In genomic region chr3:36263265-36263664, GRCm38 (mm10) we compare ENCODE assay signal across 27 mouse cellular contexts. TPM values are rescaled to one million over a fixed set of nuclear protein-coding genes. Genes with fewer than 3 reads are reported as not detected.
DNase-seq lines count a peak whose midpoint lies in the region; ATAC-seq and TF ChIP-seq lines count a peak whose summit lies in the region.
"Had no signal": no experiment of that assay in that cellular context is flagged by ENCODE, and none has a peak within 500 bp of the region (broad histone marks: within the 10 kb centered on the region; RNA-seq: fewer than 3 reads in every experiment).

No protein-coding gene starts in this region.

- WGBS in embryonic facial prominence, embryonic 14.5 days, result 55% methylated on average over 4 of the region's 4 CpGs
- 77% methylated on average over 4 of the region's 4 CpGs for WGBS in embryonic facial prominence, embryonic 10.5 days
- 39% methylated on average over 4 of the region's 4 CpGs for whole genome bisulfite sequencing in hindbrain, embryonic 16.5 days
- WGBS in hindbrain, embryonic 11.5 days, result 76% methylated on average over 4 of the region's 4 CpGs
- WGBS in hindbrain, postnatal 0 days, result 29% methylated on average over 4 of the region's 4 CpGs
- 69% methylated on average over 4 of the region's 4 CpGs for WGBS in kidney, adult 2 months

- DNase-seq in embryonic facial prominence, embryonic 14.5 days (ENCODE audit: low spot score), result peak; percentile 69
- DNase-seq in embryonic facial prominence, embryonic 10.5 days (ENCODE audit: low spot score), result no peak
- no peak for DNase-seq in hindbrain, embryonic 11.5 days (ENCODE audit: low spot score)
- DNase-seq in Patski (ENCODE audit: low read depth, low spot score), result peak; percentile 33
- DNase-seq in hindbrain, postnatal 0 days (ENCODE audit: low spot score), result peak; percentile 46
- DNase-seq in thymus, postnatal 36 days, result no peak
- DNase-seq in kidney, adult 2 months, result no peak
- DNase-seq: adrenal gland, adult 2 months; cerebellum, adult 11-12 months; cerebellum, postnatal 36 days; gastrocnemius, postnatal 36 days; heart, postnatal 36 days; kidney, adult 18-20 months; liver, embryonic 13.5 days; lung, adult 2 months; thymus, postnatal 25 days had no signal

- peak; percentile 83 for ATAC-seq in embryonic facial prominence, embryonic 14.5 days (ENCODE audit: low read depth)
- ATAC-seq in hindbrain, embryonic 16.5 days, result peak; percentile 50; the same call in 1 of the 2 replicates
- ATAC-seq in hindbrain, embryonic 11.5 days (ENCODE audit: low FRiP score), result no peak
- ATAC-seq in Patski, result no peak
- no peak for ATAC-seq in hindbrain, postnatal 0 days
- ATAC-seq: inflammation-experienced regulatory T-cells, adult 6 months had no signal

- no peak overlapping the region for H3K9ac ChIP-seq in embryonic facial prominence, embryonic 14.5 days (ENCODE audit: low read depth, low read length)
- H3K9ac ChIP-seq in hindbrain, embryonic 16.5 days (ENCODE audit: low read depth, low read length), result no peak overlapping the region
- H3K9ac ChIP-seq in hindbrain, embryonic 11.5 days (ENCODE audit: low read depth, low read length), result no peak overlapping the region
- H3K9ac ChIP-seq in hindbrain, postnatal 0 days (replicated peaks; ENCODE audit: low read length), result no peak overlapping the region
- H3K9ac ChIP-seq: liver, embryonic 13.5 days; stomach, embryonic 15.5 days had no signal

- H3K27ac ChIP-seq in embryonic facial prominence, embryonic 14.5 days (replicated peaks; ENCODE audit: low read depth, low read length), result no peak overlapping the region
- no peak overlapping the region for H3K27ac ChIP-seq in embryonic facial prominence, embryonic 10.5 days (replicated peaks)
- H3K27ac ChIP-seq in hindbrain, embryonic 16.5 days (ENCODE audit: low read depth, low read length), result no peak overlapping the region
- no peak overlapping the region for H3K27ac ChIP-seq in hindbrain, embryonic 11.5 days (ENCODE audit: low read depth, low read length)
- H3K27ac ChIP-seq in hindbrain, postnatal 0 days, result no peak overlapping the region
- H3K27ac ChIP-seq in kidney, adult 2 months (ENCODE audit: insufficient read depth, low read depth, low read length), result no peak overlapping the region
- H3K27ac ChIP-seq: kidney, postnatal 0 days; liver, embryonic 13.5 days; stomach, embryonic 15.5 days had no signal

- no peaks in the 10 kb centered on the region for H3K27me3 ChIP-seq in embryonic facial prominence, embryonic 14.5 days (replicated peaks; ENCODE audit: control insufficient read depth, insufficient read depth, low read length)
- H3K27me3 ChIP-seq in embryonic facial prominence, embryonic 10.5 days (replicated peaks; ENCODE audit: low read depth, poor library complexity, severe bottlenecking), result no peaks in the 10 kb centered on the region
- no peaks in the 10 kb centered on the region for H3K27me3 ChIP-seq in hindbrain, embryonic 16.5 days (replicated peaks; ENCODE audit: control insufficient read depth, insufficient read depth, low read length)
- no peaks in the 10 kb centered on the region for H3K27me3 ChIP-seq in hindbrain, embryonic 11.5 days (ENCODE audit: control insufficient read depth, insufficient read depth, low read length)
- H3K27me3 ChIP-seq in Patski, result peaks cover 31% of the 10 kb centered on the region
- no peaks in the 10 kb centered on the region for H3K27me3 ChIP-seq in hindbrain, postnatal 0 days (ENCODE audit: insufficient read depth, low read length)
- H3K27me3 ChIP-seq in kidney, adult 2 months (replicated peaks; ENCODE audit: control insufficient read depth, insufficient read depth, low read length), result no peaks in the 10 kb centered on the region
- H3K27me3 ChIP-seq: liver, embryonic 13.5 days; stomach, embryonic 15.5 days had no signal

- in situ Hi-C loops in Patski (cut with MboI; ENCODE audit: low pct_unique_long_range_greater_than_20kb), result no loop called here

- no peak for TF ChIP-seq POLR2A in kidney, adult 2 months (IDR thresholded peaks at IDR 0.05; ENCODE audit: low read depth, low read length)

- H3K36me3 ChIP-seq in embryonic facial prominence, embryonic 14.5 days (ENCODE audit: control insufficient read depth, insufficient read depth, low read length), result no peaks in the 10 kb centered on the region
- no peaks in the 10 kb centered on the region for H3K36me3 ChIP-seq in embryonic facial prominence, embryonic 10.5 days (replicated peaks)
- H3K36me3 ChIP-seq in hindbrain, embryonic 16.5 days (ENCODE audit: control insufficient read depth, insufficient read depth, low read length), result no peaks in the 10 kb centered on the region
- H3K36me3 ChIP-seq in hindbrain, embryonic 11.5 days (ENCODE audit: control insufficient read depth, insufficient read depth, low read length), result no peaks in the 10 kb centered on the region
- H3K36me3 ChIP-seq in hindbrain, postnatal 0 days (ENCODE audit: insufficient read depth, low read length), result no peaks in the 10 kb centered on the region
- H3K36me3 ChIP-seq in kidney, adult 2 months (ENCODE audit: control insufficient read depth, insufficient read depth, low read length), result no peaks in the 10 kb centered on the region
- H3K36me3 ChIP-seq: liver, embryonic 13.5 days; stomach, embryonic 15.5 days had no signal

- POLR2A ChIA-PET in Patski (lab: Charles Lee), result no interaction called here

- H3K4me2 ChIP-seq in embryonic facial prominence, embryonic 14.5 days (ENCODE audit: low read depth, low read length), result no peak overlapping the region
- no peak overlapping the region for H3K4me2 ChIP-seq in hindbrain, embryonic 16.5 days (ENCODE audit: low read length)
- H3K4me2 ChIP-seq in hindbrain, embryonic 11.5 days (replicated peaks; ENCODE audit: low read depth, low read length), result no peak overlapping the region
- H3K4me2 ChIP-seq in hindbrain, postnatal 0 days (ENCODE audit: low read depth, low read length), result no peak overlapping the region
- H3K4me2 ChIP-seq: liver, embryonic 13.5 days; stomach, embryonic 15.5 days had no signal

- TF ChIP-seq CTCF in Patski (IDR thresholded peaks at IDR 0.05), result no peak
- TF ChIP-seq CTCF in hindbrain, postnatal 0 days (IDR thresholded peaks at IDR 0.05; ENCODE audit: low read depth), result no peak
- no peak for TF ChIP-seq CTCF in kidney, adult 2 months (conservative IDR thresholded peaks at IDR 0.05; ENCODE audit: insufficient read depth, insufficient read length, low read depth, low read length)

- H3K9me3 ChIP-seq in embryonic facial prominence, embryonic 14.5 days (ENCODE audit: control insufficient read depth, low read length), result no peaks in the 10 kb centered on the region
- no peaks in the 10 kb centered on the region for H3K9me3 ChIP-seq in embryonic facial prominence, embryonic 10.5 days
- no peaks in the 10 kb centered on the region for H3K9me3 ChIP-seq in hindbrain, embryonic 16.5 days (ENCODE audit: control insufficient read depth, low read length)
- H3K9me3 ChIP-seq in hindbrain, embryonic 11.5 days (ENCODE audit: control insufficient read depth, low read length), result no peaks in the 10 kb centered on the region
- H3K9me3 ChIP-seq in hindbrain, postnatal 0 days (ENCODE audit: low read length), result no peaks in the 10 kb centered on the region
- H3K9me3 ChIP-seq: liver, embryonic 13.5 days; stomach, embryonic 15.5 days had no signal

- CTCF ChIA-PET in Patski (lab: Charles Lee), result no interaction called here

- H3K4me1 ChIP-seq in embryonic facial prominence, embryonic 14.5 days (ENCODE audit: control insufficient read depth, insufficient read depth, low read length), result no peaks in the 10 kb centered on the region
- no peaks in the 10 kb centered on the region for H3K4me1 ChIP-seq in embryonic facial prominence, embryonic 10.5 days
- H3K4me1 ChIP-seq in hindbrain, embryonic 16.5 days (ENCODE audit: control insufficient read depth, insufficient read depth, low read depth, low read length), result peaks cover 7% of the 10 kb centered on the region; the same call in 1 of the 2 replicates
- H3K4me1 ChIP-seq in hindbrain, embryonic 11.5 days (replicated peaks; ENCODE audit: control insufficient read depth, insufficient read depth, low read length), result no peaks in the 10 kb centered on the region
- no peaks in the 10 kb centered on the region for H3K4me1 ChIP-seq in hindbrain, postnatal 0 days (ENCODE audit: insufficient read depth, low read length)
- no peaks in the 10 kb centered on the region for H3K4me1 ChIP-seq in kidney, adult 2 months (ENCODE audit: control insufficient read depth, insufficient read depth, low read length)
- H3K4me1 ChIP-seq: liver, embryonic 13.5 days; stomach, embryonic 15.5 days had no signal

- H3K4me3 ChIP-seq in embryonic facial prominence, embryonic 14.5 days (ENCODE audit: low read depth, low read length), result no peak overlapping the region
- no peak overlapping the region for H3K4me3 ChIP-seq in embryonic facial prominence, embryonic 10.5 days
- no peak overlapping the region for H3K4me3 ChIP-seq in hindbrain, embryonic 16.5 days (ENCODE audit: low read length)
- H3K4me3 ChIP-seq in hindbrain, embryonic 11.5 days (ENCODE audit: low read depth, low read length), result no peak overlapping the region
- H3K4me3 ChIP-seq in hindbrain, postnatal 0 days (ENCODE audit: low read length), result no peak overlapping the region
- no peak overlapping the region for H3K4me3 ChIP-seq in kidney, adult 2 months (ENCODE audit: insufficient read depth, low read depth, low read length)
- H3K4me3 ChIP-seq: liver, embryonic 13.5 days; stomach, embryonic 15.5 days had no signal

RNA-seq across cellular contexts. Expression of gene Qrfpr, which starts 41.2 kb away (rescaled TPM):
- polyA plus RNA-seq in embryonic facial prominence, embryonic 14.5 days (2014; fragmentation: Nextera tagmentation; extraction: Ambion mirVana), result 0.35 and 0.72 TPM in 2 replicates
- 0.23 TPM in 1 of 2 replicates, not detected in the other for polyA plus RNA-seq in embryonic facial prominence, embryonic 10.5 days (2016; fragmentation: Nextera tagmentation; extraction: Ambion mirVana)
- 1.9 and 2.2 TPM in 2 replicates for polyA plus RNA-seq in hindbrain, embryonic 16.5 days (2015; fragmentation: Nextera tagmentation; extraction: Ambion mirVana)
- polyA plus RNA-seq in hindbrain, embryonic 11.5 days (2014; fragmentation: Nextera tagmentation; extraction: Ambion mirVana), result 0.09 TPM in 1 of 2 replicates, not detected in the other
- polyA plus RNA-seq in Patski (2021), result not detected
- total RNA-seq in hindbrain, postnatal 0 days (2014; rRNA removed), result 0.40 and 0.89 TPM in 2 replicates
- polyA plus RNA-seq in hindbrain, postnatal 0 days (2015; fragmentation: Nextera tagmentation; extraction: Ambion mirVana), result 1.3 and 1.8 TPM in 2 replicates
- polyA plus RNA-seq in kidney, adult 2 months (2012; rRNA removed), result not detected in 2 replicates
- total RNA-seq: adrenal gland, adult 2 months; adrenal gland, postnatal 4 days; ES-E14; gastrocnemius, adult 18-20 months; gastrocnemius, postnatal 36 days; heart, adult 8-10 months; heart, postnatal 36 days; megakaryocyte progenitor cell, adult 5-6 weeks had no signal
- polyA plus RNA-seq: adrenal gland, adult 2 months; heart, embryonic 14.5 days; inflammation-experienced regulatory T-cells, adult 6 months; kidney, postnatal 0 days; large intestine, adult 2 months; liver, embryonic 13.5 days; lung, adult 2 months had no signal

Comparison
In these comparisons a context has a peak if more than half of its experiments do, and no peak if none do; other contexts are left out.
1. ATAC-seq: peak in embryonic facial prominence, embryonic 14.5 days (single experiment) and hindbrain, embryonic 16.5 days (single experiment); none in hindbrain, embryonic 11.5 days (single experiment), Patski (single experiment) and hindbrain, postnatal 0 days (single experiment).
2. DNase-seq: peak in embryonic facial prominence, embryonic 14.5 days (single experiment), Patski (single experiment) and hindbrain, postnatal 0 days (single experiment); none in embryonic facial prominence, embryonic 10.5 days (single experiment), hindbrain, embryonic 11.5 days (single experiment), thymus, postnatal 36 days (0 of 2) and kidney, adult 2 months (single experiment).